Mouse (Mus musculus) heart, adult 2 months (tissue): ENCODE measurements around the gene Tcf20.

ENCODE experiments used
- CTCF ChIP-seq: fragments of 200-600 bp; IDR thresholded peaks from 2 replicates; pipeline ENCODE4 v1.8.1; 2022; ENCODE audit warnings: antibody characterized with exemption, mild to moderate bottlenecking, moderate library complexity
- EP300 ChIP-seq: fragments of 200-500 bp; IDR thresholded peaks from 2 replicates; pipeline ENCODE4 v1.6.1; 2011; ENCODE audit warnings: low read depth, low read length, control low read depth; ENCODE audit not compliant: insufficient read depth
- POLR2A ChIP-seq: fragments of 200-500 bp; IDR thresholded peaks from 2 replicates; pipeline ENCODE4 v1.6.1; 2011; ENCODE audit warnings: mild to moderate bottlenecking, low read depth, low read length, control low read depth; ENCODE audit not compliant: insufficient read depth

DNA sequence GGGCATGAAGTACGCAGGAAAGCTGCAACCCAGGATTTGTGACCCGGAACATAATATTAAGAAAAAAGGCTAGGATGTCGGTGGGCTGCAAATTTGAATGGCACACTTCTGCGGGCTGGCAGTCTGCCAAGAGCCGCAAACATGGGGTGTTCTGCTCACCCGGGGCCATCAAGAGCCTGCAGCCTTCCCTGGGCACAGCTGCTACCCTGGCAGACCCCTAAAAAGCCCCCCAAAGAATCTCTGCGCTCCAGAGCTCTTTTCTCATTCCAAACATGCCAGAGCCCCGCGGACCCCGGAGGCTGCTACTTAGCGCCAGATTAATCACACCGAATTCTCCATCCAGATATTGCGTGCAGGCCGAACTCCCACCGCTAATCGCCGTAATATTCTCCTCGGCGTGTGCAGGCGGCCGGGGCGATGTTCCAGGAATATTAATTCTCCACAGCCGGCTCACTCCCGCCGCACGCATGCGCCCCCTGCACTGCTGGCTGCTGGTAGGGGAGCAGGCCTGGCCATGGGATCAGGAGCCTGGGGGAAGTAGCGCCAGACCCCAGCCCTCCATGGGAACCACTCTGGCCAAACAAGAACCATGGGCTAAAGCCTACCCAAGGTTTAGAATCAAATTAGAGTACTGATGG lies 70.3 kb downstream of the Tcf20 start:
- TF ChIP-seq CTCF (no peak), POLR2A (no peak), EP300 (no peak)
